Mouse (Mus musculus) megakaryocyte, embryonic 14.5 days (primary cell): Measurements from ENCODE around the gene Mprip.

Source experiments
- FLI1 ChIP-seq: IDR thresholded peaks from 2 replicates; pipeline ENCODE4 v1.6.1; 2012; ENCODE audit warnings: low read length, inconsistent platforms, mixed read lengths
- GATA1 ChIP-seq: IDR thresholded peaks from 3 replicates; pipeline ENCODE4 v1.6.1; 2012; ENCODE audit warnings: mixed read lengths, low read length, inconsistent platforms, borderline replicate concordance

DNA sequence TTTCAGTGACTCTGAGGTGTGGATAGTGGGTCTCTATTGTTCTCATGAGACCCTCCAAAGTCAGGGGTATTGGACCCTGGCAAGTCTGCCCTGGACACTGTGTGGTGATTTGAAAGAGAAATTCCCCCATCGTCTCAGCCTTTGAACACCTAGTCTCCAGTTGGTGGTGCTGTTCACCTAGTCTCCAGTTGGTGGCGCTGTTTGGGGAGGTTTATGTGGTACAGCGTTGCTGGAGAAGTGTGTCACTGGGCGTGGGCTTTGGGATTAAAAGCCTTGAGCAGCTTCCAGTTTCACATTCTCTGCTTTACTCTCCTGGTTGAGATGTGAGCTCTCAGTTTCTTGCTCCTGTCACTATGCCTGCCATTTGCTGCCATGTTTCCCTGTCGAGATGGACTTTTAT is 28.1 kb upstream of the Mprip start:
- TF ChIP-seq GATA1 (no peak), FLI1 (no peak)
